Mouse (Mus musculus) embryonic fibroblast, embryonic 13.5 days (primary cell): Measurements from ENCODE around the gene Gse1. TPM values are rescaled to one million over a fixed set of nuclear protein-coding genes. Genes with fewer than 3 reads are reported as not detected.

Experiments used
- H3K27ac ChIP-seq: 2 replicates; pipeline ENCODE4 v1.5.1; 2012; ENCODE audit warnings: low read length, control low read depth, inconsistent platforms; ENCODE audit not compliant: insufficient read depth
- H3K4me1 ChIP-seq: 2 replicates; pipeline ENCODE4 v1.6.1; 2011; ENCODE audit warnings: low read length; ENCODE audit not compliant: control insufficient read depth, insufficient read depth
- H3K4me3 ChIP-seq: 2 replicates; pipeline ENCODE4 v1.5.1; 2011; ENCODE audit warnings: mild to moderate bottlenecking, control low read depth, low read length; ENCODE audit not compliant: insufficient read depth
- CTCF ChIP-seq: IDR thresholded peaks from 2 replicates; pipeline ENCODE4 v1.5.1; 2011; ENCODE audit warnings: mild to moderate bottlenecking, control low read depth, low read length, moderate library complexity, borderline replicate concordance; ENCODE audit not compliant: insufficient read depth
- POLR2A ChIP-seq: IDR thresholded peaks from 2 replicates; pipeline ENCODE4 v1.6.1; 2011; ENCODE audit warnings: low read depth, mild to moderate bottlenecking, control low read depth, low read length, moderate library complexity
- polyA plus RNA-seq: library from polyadenylated mRNA; stranded (reverse); fragments of >200 nt; gene quantifications from 2 replicates; pipeline ENCODE4 v1.2.4, GENCODE M21; 2011; ENCODE audit warnings: low read depth; ENCODE audit not compliant: missing spikeins, insufficient read length

Gse1 gene
- polyA plus RNA-seq, 1 experiment: 13.4 TPM

GRCm38 (mm10) chr8:120588908-120589771 lies 360.9 kb downstream of the Gse1 start, which contains the start of gene Gins2:
Gene Gins2 (minus strand): TSS chr8:120589304.
- H3K4me3 ChIP-seq: peak within 1 kb of the TSS; percentile 66
- no peak within 1 kb of the TSS for H3K27ac ChIP-seq
- 0 out of 2 replicates have a peak, but pooled peaks cover 4% of the 10 kb centered on the region for H3K4me1 ChIP-seq
- peak; percentile 89 for TF ChIP-seq POLR2A
- no peak for TF ChIP-seq CTCF

DNA sequence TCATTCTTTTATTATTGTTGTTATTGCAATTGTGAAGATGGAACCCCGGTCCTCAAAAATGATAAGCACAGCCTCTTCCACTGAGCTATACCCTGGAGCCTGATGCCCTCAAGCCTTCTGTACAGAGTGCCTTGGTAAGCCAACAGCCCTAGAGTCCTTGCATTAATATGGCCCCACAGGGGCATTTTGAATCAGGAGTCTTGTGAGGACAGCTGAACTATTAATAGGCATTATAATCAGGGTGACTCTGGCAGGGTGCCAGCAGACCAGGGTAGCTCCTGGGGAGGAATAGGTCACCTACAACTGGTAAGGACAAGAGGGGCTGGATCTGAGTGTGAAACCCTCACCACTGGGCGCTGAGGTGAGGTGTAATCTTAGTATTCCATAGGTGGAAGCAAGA lies 361.7 kb downstream of the Gse1 start:
- Histone ChIP-seq H3K4me3 (peak overlapping the region; percentile 65), H3K27ac (no peak overlapping the region), H3K4me1 (0 out of 2 replicates have a peak, but pooled peaks cover 4% of the 10 kb centered on the region)
- TF ChIP-seq POLR2A: no peak
- TF ChIP-seq CTCF: no peak

DNA sequence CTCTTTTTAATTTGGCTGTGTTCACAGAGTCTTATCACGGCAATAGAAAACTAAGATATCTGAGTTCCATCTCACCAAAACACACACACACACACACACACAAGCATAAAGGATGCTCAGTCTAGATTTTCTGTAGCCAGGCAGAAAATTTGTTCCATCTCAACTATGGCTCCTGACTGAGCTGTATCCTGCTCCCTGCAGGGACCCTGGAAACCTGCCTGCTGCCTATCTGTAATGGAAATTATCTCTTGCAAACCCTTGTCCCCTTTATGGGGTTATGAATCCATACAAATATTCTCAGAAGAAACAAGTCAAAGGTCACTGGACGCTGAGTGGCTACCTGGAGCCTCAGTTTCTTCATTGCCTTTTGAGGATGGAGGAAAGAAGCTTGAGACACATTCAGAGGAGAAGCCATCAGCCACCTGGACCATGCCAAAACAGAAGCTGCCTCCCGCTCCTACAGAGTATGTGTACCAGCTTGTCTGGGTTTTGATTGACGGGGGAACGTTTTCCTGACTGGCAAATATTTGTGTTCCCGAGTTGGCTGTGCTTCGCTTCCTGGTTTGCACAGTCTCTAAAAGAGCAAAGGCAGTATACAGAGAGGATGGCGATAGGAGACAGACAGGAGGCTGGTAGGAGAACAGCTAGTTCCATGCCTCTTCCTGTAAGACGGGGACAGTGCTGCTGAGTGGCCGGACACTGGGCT lies 363.5 kb downstream of the Gse1 start:
- H3K4me3 ChIP-seq: no peak overlapping the region
- TF ChIP-seq POLR2A: no peak
- TF ChIP-seq CTCF: no peak
- H3K4me1 ChIP-seq: 0 out of 2 replicates have a peak, but pooled peaks cover 4% of the 10 kb centered on the region
- H3K27ac ChIP-seq: no peak overlapping the region

DNA sequence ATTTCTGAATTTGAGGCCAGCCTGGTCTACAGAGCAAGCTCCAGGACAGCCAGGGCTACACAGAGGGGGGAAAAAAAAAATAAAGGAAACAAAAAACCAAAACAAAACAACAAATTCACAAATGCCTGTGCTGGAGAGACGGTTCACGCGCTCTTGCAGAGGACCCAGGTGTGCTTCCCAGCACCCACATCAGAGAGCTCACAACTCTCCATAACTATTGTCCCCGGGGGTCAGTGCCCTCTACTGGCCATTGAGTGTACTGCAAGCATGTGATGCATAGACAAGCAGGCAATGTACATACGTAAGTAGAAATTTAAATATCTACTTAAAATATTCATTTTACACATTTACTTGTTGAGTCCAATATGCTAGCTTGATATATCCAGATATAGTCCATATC lies 366.3 kb downstream of the Gse1 start:
- TF ChIP-seq POLR2A (no peak), CTCF (no peak)
- 0 out of 2 replicates have a peak, but pooled peaks cover 4% of the 10 kb centered on the region for H3K4me1 ChIP-seq
- H3K4me3 ChIP-seq: no peak overlapping the region
- no peak overlapping the region for H3K27ac ChIP-seq

GRCm38 (mm10) chr8:120595963-120596362 lies 367.7 kb downstream of the Gse1 start:
- H3K27ac ChIP-seq: no peak overlapping the region
- H3K4me3 ChIP-seq: no peak overlapping the region
- H3K4me1 ChIP-seq: no peaks in the 10 kb centered on the region
- TF ChIP-seq POLR2A (no peak), CTCF (peak; percentile 72; the same call in 1 of the 2 replicates)

DNA sequence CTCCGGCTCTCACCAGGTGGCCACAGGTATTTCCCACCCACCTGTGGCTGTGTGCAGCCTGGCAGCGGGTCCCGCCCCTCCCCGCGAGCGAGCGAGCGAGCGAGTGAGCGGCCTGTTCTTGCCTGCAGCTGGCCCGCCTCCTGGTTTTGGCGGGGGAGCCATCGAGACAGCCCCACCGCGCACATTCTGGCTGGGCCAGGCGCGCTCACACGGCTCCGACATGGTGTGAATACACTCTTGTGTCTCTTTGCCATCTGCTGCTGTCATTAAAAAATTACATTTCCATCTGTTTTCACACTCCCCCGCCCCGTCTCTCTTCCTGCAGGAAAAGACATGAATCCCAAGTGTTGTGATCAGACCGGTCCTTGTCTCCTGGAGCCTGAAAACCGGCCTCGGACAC lies 370.3 kb downstream of the Gse1 start:
- H3K4me1 ChIP-seq: no peaks in the 10 kb centered on the region
- no peak overlapping the region for H3K4me3 ChIP-seq
- H3K27ac ChIP-seq: no peak overlapping the region
- TF ChIP-seq CTCF: no peak
- TF ChIP-seq POLR2A: no peak

DNA sequence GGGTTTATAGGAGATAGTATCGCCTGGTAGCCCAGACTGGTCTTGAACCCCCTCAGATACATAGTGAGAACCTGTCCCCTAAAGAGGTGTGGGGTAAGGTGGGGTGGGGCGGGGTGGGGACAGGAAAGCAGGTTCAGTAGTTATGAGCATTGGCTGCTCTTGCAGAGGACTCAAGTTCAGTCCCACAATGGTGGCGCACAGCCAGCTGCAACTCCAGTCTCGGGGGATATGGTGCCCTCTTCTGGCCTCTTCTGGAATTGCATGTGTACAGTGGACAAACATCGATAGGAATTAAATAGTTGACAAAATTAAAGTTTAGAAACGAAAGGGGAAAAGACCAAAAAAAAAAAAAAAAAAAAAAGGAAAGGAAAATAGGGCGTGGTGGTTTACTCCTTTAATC lies 371.2 kb downstream of the Gse1 start:
- TF ChIP-seq POLR2A: no peak
- peak; percentile 53; the same call in 1 of the 2 replicates for TF ChIP-seq CTCF
- H3K4me1 ChIP-seq: no peaks in the 10 kb centered on the region
- H3K4me3 ChIP-seq: no peak overlapping the region
- H3K27ac ChIP-seq: no peak overlapping the region

GRCm38 (mm10) chr8:120602672-120603071 lies 374.4 kb downstream of the Gse1 start:
- no peak overlapping the region for H3K27ac ChIP-seq
- TF ChIP-seq CTCF (no peak), POLR2A (no peak)
- no peak overlapping the region for H3K4me3 ChIP-seq
- no peaks in the 10 kb centered on the region for H3K4me1 ChIP-seq

DNA sequence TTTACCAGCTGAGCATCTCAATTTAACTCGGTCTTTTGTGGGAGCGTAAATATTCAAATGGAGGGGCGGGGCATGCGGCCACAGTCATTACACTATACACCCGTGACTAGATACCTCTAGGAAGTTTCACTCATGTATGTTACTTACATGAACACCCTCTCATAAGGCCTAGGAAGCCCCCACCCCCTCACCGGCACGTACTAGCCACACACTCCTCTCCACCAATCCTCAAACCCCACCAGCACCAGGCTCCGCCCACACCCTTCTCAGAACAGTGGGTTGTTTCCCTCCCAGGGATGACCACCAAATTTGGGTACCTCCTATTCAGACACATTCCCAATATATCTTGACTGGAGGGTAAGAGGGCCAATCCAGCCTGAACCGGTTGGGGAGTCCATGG lies 379.2 kb downstream of the Gse1 start:
- no peak for TF ChIP-seq POLR2A
- no peak for TF ChIP-seq CTCF
- Histone ChIP-seq H3K4me3 (no peak overlapping the region), H3K4me1 (no peaks in the 10 kb centered on the region), H3K27ac (no peak overlapping the region)

- no peak overlapping the region for H3K4me3 ChIP-seq
- no peak overlapping the region for H3K27ac ChIP-seq
- H3K4me1 ChIP-seq: no peaks in the 10 kb centered on the region
- TF ChIP-seq POLR2A (no peak), CTCF (peak; percentile 42; the same call in 1 of the 2 replicates)
Measured at GRCm38 (mm10) chr8:120607885-120608284, 379.6 kb downstream of the Gse1 start.
